Mouse (Mus musculus): ENCODE measurements around the gene Lrrfip2. TPM values are rescaled to one million over a fixed set of nuclear protein-coding genes. Genes with fewer than 3 reads are reported as not detected.

The Lrrfip2 gene
- polyA plus RNA-seq, 1 experiment from 2014 or later = 50.7 TPM

DNA sequence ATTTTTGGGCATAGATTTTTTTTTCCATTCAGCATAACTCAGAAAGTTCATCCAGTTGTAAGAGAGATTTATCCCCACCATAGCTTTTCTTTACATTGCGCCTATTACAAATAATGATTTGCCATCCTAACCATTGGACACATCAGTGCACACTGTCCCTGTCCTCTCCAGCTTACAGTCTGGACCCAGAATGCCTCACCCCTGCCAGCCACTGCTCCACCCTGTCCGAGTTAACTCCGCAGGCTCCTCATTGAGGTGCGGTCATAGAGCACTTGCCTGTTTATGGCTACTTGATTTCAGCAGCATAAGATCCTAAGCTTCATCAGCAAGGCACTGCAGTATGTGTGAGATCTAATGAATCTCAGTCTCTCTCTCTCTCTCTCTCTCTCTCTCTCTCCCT lies 93.0 kb downstream of the Lrrfip2 start:
- Histone ChIP-seq H3K4me2 (ENCODE audit: low read length) (no peak overlapping the region), H3K4me3 (replicated peaks; ENCODE audit: low read depth, low read length) (no peak overlapping the region), H3K4me1 (ENCODE audit: control insufficient read depth, insufficient read depth, low read length) (no peaks in the 10 kb centered on the region), H3K9me3 (ENCODE audit: control insufficient read depth, low read length) (no peaks in the 10 kb centered on the region), H3K36me3 (ENCODE audit: control insufficient read depth, insufficient read depth, low read length) (peaks cover 42% of the 10 kb centered on the region), H3K27ac (replicated peaks; ENCODE audit: low read depth, low read length) (no peak overlapping the region), H3K9ac (replicated peaks; ENCODE audit: low read length) (no peak overlapping the region), H3K27me3 (ENCODE audit: control insufficient read depth, insufficient read depth, low read length) (no peaks in the 10 kb centered on the region)
- ATAC-seq (ENCODE audit: low FRiP score, low TSS enrichment) (no peak), DNase-seq (no peak)
- WGBS = 92% methylated on average over 4 of the region's 4 CpGs

DNA sequence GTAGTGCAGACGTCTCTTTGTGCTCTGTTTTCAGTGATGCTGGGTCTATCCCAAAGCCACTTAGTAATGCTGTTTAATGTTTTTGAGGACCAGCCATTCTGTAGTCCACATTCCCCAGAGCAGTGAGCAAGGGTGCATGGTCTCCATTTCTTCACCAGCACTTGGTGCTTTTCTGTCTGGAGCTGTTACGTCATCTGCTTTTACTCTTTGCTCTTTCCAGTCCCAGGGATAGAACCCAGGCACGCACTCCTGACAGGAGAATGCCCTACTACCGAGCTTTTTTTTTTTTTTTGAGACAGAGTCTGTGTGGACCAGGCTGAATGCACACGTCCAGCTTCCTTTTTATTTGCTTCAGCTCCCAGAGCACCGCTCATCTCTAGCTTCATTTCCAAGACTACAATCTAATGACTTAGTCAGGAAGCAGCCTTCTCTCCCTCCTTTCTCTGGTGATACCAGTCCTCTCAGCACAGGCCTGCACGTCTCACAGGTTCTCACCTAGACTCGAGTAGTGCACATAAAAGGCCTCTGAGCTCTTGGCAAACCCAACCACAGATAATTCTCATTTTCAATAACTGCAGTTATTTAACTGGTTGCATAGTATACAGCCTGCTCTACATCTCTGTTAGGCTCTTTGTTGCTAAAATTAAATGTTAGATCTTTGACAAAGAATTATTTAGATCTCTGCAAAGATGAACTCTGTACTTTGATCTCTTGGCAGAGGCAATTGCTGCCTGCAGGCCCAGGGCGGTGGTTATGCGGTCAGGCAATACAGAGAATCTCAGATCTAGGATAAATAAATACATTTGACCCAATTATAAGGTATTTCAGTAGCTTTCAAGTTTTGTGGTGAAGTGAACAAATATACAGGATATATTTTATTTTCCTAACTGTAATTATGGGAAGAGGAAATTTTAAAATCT lies 94.0 kb downstream of the Lrrfip2 start:
- peaks cover 45% of the 10 kb centered on the region for H3K36me3 ChIP-seq (ENCODE audit: control insufficient read depth, insufficient read depth, low read length)
- WGBS = 88% methylated on average over 10 of the region's 10 CpGs
- no peak overlapping the region for H3K4me3 ChIP-seq (replicated peaks; ENCODE audit: low read depth, low read length)
- no peak overlapping the region for H3K27ac ChIP-seq (replicated peaks; ENCODE audit: low read depth, low read length)
- no peaks in the 10 kb centered on the region for H3K27me3 ChIP-seq (ENCODE audit: control insufficient read depth, insufficient read depth, low read length)
- no peaks in the 10 kb centered on the region for H3K4me1 ChIP-seq (ENCODE audit: control insufficient read depth, insufficient read depth, low read length)
- H3K9ac ChIP-seq (replicated peaks; ENCODE audit: low read length) = no peak overlapping the region
- DNase-seq = no peak
- no peak overlapping the region for H3K4me2 ChIP-seq (ENCODE audit: low read length)
- H3K9me3 ChIP-seq (ENCODE audit: control insufficient read depth, low read length) = no peaks in the 10 kb centered on the region
- no peak for ATAC-seq (ENCODE audit: low FRiP score, low TSS enrichment)

DNA sequence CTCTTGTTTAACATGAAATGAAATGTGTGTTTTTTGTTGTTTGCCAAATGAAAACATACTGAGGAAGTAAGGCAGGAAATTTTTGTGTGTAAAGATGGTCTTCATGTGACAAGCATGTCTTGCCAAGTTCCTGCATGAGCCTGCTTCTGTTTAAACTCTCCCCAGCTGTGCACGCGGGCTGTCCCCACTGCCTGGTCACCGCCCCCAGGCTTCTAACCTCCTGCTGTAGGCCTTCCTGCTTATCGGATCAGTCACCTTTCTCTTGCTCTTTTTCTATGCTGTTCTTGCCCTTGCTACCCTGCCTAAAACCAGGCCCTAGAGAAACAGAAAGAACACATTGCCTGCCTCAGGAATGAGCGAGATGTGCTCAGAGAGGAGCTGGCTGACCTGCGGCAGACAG lies 96.1 kb downstream of the Lrrfip2 start:
- DNase-seq (no peak), ATAC-seq (ENCODE audit: low FRiP score, low TSS enrichment) (no peak)
- 84% methylated on average over 6 of the region's 6 CpGs for WGBS

DNA sequence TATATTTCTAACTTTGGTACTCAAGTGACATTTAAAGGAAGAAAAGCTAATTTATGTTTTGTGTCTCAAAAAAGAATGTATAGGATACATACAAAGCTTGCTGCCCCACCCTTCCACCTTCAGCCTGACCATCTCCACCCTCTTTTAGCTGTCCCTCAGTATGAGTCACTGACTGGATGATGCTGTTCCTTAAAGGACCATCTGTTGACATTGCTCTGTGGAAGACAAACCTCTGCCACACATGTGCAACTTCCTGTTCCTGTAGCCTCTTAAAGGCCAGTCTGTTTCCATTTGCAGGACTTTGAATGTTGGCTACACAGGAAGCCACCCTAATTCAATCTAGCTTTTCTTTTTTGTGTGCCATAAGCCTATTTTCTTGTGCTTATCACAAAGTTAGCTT lies 99.0 kb downstream of the Lrrfip2 start:
- no peak overlapping the region for H3K9ac ChIP-seq (replicated peaks; ENCODE audit: low read length)
- ATAC-seq (ENCODE audit: low FRiP score, low TSS enrichment) (no peak), DNase-seq (no peak)
- H3K4me3 ChIP-seq (replicated peaks; ENCODE audit: low read depth, low read length) = no peak overlapping the region
- no peaks in the 10 kb centered on the region for H3K27me3 ChIP-seq (ENCODE audit: control insufficient read depth, insufficient read depth, low read length)
- H3K27ac ChIP-seq (replicated peaks; ENCODE audit: low read depth, low read length) = no peak overlapping the region
- no peaks in the 10 kb centered on the region for H3K4me1 ChIP-seq (ENCODE audit: control insufficient read depth, insufficient read depth, low read length)
- H3K9me3 ChIP-seq (ENCODE audit: control insufficient read depth, low read length) = no peaks in the 10 kb centered on the region
- H3K4me2 ChIP-seq (ENCODE audit: low read length) = no peak overlapping the region
- H3K36me3 ChIP-seq (ENCODE audit: control insufficient read depth, insufficient read depth, low read length) = peaks cover 63% of the 10 kb centered on the region

More for the DNA sequence above, 96.1 kb downstream of the Lrrfip2 start:
- Histone ChIP-seq H3K4me3 (replicated peaks; ENCODE audit: low read depth, low read length) (no peak overlapping the region), H3K27me3 (ENCODE audit: control insufficient read depth, insufficient read depth, low read length) (no peaks in the 10 kb centered on the region), H3K9ac (replicated peaks; ENCODE audit: low read length) (no peak overlapping the region), H3K27ac (replicated peaks; ENCODE audit: low read depth, low read length) (no peak overlapping the region), H3K4me1 (ENCODE audit: control insufficient read depth, insufficient read depth, low read length) (no peaks in the 10 kb centered on the region), H3K9me3 (ENCODE audit: control insufficient read depth, low read length) (no peaks in the 10 kb centered on the region), H3K4me2 (ENCODE audit: low read length) (no peak overlapping the region), H3K36me3 (ENCODE audit: control insufficient read depth, insufficient read depth, low read length) (peaks cover 44% of the 10 kb centered on the region)

DNA sequence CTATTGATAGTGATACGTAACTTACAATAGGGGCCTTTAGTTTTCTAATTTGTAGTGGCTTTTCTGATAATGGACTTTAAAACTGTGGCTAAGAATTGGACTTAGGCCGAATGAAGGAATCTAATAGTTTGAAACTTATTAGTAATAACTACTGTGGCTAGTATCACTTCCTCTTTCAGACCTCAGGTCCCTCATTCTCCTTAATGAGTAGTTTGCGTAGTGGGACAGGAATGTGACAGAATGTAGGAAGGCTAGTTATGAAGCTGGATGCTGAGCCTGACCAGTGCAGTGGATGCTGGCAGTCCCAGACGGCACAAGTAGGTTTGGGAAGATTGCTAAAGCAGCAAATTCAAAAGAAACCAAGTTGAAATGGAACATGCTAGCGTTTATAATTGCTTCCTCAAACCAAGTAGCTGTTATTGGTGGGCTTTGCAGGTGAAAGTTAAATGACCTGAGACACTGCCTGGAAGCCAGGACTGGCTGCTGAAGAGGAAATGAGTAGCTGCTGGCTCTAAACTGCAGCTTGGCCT lies 103.2 kb downstream of the Lrrfip2 start:
- no peak overlapping the region for H3K9ac ChIP-seq (replicated peaks; ENCODE audit: low read length)
- no peak overlapping the region for H3K4me2 ChIP-seq (ENCODE audit: low read length)
- H3K27ac ChIP-seq (replicated peaks; ENCODE audit: low read depth, low read length) = no peak overlapping the region
- no peaks in the 10 kb centered on the region for H3K4me1 ChIP-seq (ENCODE audit: control insufficient read depth, insufficient read depth, low read length)
- H3K27me3 ChIP-seq (ENCODE audit: control insufficient read depth, insufficient read depth, low read length) = no peaks in the 10 kb centered on the region
- ATAC-seq (ENCODE audit: low FRiP score, low TSS enrichment) (no peak), DNase-seq (no peak)
- no peak overlapping the region for H3K4me3 ChIP-seq (replicated peaks; ENCODE audit: low read depth, low read length)
- 98% methylated on average over 5 of the region's 5 CpGs for WGBS
- no peaks in the 10 kb centered on the region for H3K9me3 ChIP-seq (ENCODE audit: control insufficient read depth, low read length)
- peaks cover 75% of the 10 kb centered on the region for H3K36me3 ChIP-seq (ENCODE audit: control insufficient read depth, insufficient read depth, low read length)

DNA sequence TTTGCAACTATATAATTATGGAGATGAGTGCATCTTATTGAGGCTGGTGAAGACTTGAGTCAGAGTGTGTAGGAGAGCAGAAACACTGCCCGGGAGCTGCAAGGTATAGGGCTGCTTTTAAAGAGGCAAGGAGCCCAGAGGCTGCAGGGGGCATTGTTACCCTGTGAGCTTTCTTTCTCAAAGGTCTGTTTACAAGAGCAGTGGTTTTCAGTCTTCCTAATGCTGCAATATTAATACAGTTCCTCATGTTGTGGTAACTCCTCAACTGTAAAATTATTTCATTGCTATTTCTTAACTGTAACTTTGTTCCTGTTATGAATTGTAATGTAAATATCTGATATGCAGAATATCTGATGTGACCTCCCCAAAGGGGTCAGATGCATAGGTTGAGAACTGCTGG lies 104.2 kb downstream of the Lrrfip2 start:
- Histone ChIP-seq H3K4me3 (replicated peaks; ENCODE audit: low read depth, low read length) (no peak overlapping the region), H3K27ac (replicated peaks; ENCODE audit: low read depth, low read length) (no peak overlapping the region), H3K27me3 (ENCODE audit: control insufficient read depth, insufficient read depth, low read length) (no peaks in the 10 kb centered on the region), H3K36me3 (ENCODE audit: control insufficient read depth, insufficient read depth, low read length) (peaks cover 76% of the 10 kb centered on the region), H3K9ac (replicated peaks; ENCODE audit: low read length) (no peak overlapping the region), H3K9me3 (ENCODE audit: control insufficient read depth, low read length) (no peaks in the 10 kb centered on the region), H3K4me2 (ENCODE audit: low read length) (no peak overlapping the region), H3K4me1 (ENCODE audit: control insufficient read depth, insufficient read depth, low read length) (no peaks in the 10 kb centered on the region)
- DNase-seq = no peak
- 91% methylated on average over 1 of the region's 1 CpGs for WGBS
- ATAC-seq (ENCODE audit: low FRiP score, low TSS enrichment) = no peak

DNA sequence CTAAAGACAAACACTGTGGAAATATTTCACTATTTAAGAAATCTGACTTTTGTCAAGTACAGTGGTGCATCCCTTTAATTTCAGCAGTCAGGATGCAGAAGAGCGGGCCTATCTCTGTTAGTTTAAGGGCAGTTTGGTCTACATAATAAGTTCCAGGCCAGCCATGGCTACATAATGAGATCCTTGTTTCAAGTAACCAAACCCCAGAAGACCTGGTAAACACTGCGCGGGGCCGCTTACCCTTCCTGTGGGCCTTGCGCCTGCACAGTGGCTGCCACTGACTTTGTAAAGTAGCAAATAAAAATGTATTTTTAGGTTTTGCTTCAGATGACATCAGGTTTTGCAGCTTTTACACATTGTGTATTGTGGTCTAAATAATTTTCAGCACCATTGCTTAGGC lies 106.0 kb downstream of the Lrrfip2 start:
- WGBS = 94% methylated on average over 5 of the region's 5 CpGs
- Histone ChIP-seq H3K9ac (replicated peaks; ENCODE audit: low read length) (no peak overlapping the region), H3K9me3 (ENCODE audit: control insufficient read depth, low read length) (no peaks in the 10 kb centered on the region), H3K36me3 (ENCODE audit: control insufficient read depth, insufficient read depth, low read length) (peaks cover 87% of the 10 kb centered on the region), H3K4me1 (ENCODE audit: control insufficient read depth, insufficient read depth, low read length) (no peaks in the 10 kb centered on the region), H3K4me2 (ENCODE audit: low read length) (no peak overlapping the region), H3K27me3 (ENCODE audit: control insufficient read depth, insufficient read depth, low read length) (no peaks in the 10 kb centered on the region), H3K4me3 (replicated peaks; ENCODE audit: low read depth, low read length) (no peak overlapping the region), H3K27ac (replicated peaks; ENCODE audit: low read depth, low read length) (no peak overlapping the region)
- DNase-seq (no peak), ATAC-seq (ENCODE audit: low FRiP score, low TSS enrichment) (no peak)

DNA sequence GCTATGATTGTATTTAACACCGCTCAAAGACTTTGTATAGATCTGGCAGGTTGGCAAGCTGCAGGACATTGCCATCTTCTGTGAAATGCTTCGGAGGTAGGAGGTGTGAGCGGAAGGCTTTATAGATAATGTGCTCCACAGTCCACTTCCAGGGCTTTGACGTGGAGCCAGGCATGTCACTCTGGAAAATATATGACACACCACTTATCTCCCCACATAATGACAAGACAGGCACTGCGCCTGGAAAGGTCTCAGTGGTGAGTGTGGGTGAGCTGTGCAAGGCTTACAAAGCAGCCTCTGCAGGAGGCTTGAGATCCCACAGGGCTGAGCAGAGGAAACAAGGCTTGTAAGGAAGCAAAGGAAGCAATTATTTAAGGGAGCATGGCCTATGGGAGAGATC lies 111.1 kb downstream of the Lrrfip2 start:
- H3K9me3 ChIP-seq (ENCODE audit: control insufficient read depth, low read length) = no peaks in the 10 kb centered on the region
- peaks cover 93% of the 10 kb centered on the region for H3K36me3 ChIP-seq (ENCODE audit: control insufficient read depth, insufficient read depth, low read length)
- no peak overlapping the region for H3K27ac ChIP-seq (replicated peaks; ENCODE audit: low read depth, low read length)
- H3K4me1 ChIP-seq (ENCODE audit: control insufficient read depth, insufficient read depth, low read length) = no peaks in the 10 kb centered on the region
- H3K4me3 ChIP-seq (replicated peaks; ENCODE audit: low read depth, low read length) = no peak overlapping the region
- ATAC-seq (ENCODE audit: low FRiP score, low TSS enrichment) (no peak), DNase-seq (no peak)
- no peak overlapping the region for H3K9ac ChIP-seq (replicated peaks; ENCODE audit: low read length)
- 94% methylated on average over 5 of the region's 5 CpGs for WGBS
- no peak overlapping the region for H3K4me2 ChIP-seq (ENCODE audit: low read length)
- no peaks in the 10 kb centered on the region for H3K27me3 ChIP-seq (ENCODE audit: control insufficient read depth, insufficient read depth, low read length)

DNA sequence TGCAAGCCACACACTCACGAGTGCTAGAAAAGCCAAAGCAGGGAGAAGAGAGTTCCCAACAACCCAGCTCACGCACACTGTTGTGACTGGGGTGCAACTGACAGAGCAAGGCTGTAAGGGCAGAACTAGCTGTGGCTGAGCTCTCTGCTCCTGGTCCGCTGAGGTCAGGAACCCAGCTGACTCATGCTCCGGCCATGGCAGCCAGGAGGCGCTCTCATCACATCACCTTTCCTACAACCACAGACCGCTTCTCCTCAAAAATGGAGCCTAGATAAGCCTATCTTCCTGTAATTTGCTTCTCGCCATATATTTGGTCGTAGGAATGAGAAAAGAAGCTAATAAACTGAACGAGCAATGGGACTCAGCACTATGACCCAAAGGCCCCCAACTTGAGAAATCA lies 117.3 kb downstream of the Lrrfip2 start:
- WGBS = 93% methylated on average over 9 of the region's 9 CpGs
- no peak overlapping the region for H3K9ac ChIP-seq (replicated peaks; ENCODE audit: low read length)
- H3K27ac ChIP-seq (replicated peaks; ENCODE audit: low read depth, low read length) = no peak overlapping the region
- no peaks in the 10 kb centered on the region for H3K27me3 ChIP-seq (ENCODE audit: control insufficient read depth, insufficient read depth, low read length)
- peaks cover 85% of the 10 kb centered on the region for H3K36me3 ChIP-seq (ENCODE audit: control insufficient read depth, insufficient read depth, low read length)
- no peaks in the 10 kb centered on the region for H3K9me3 ChIP-seq (ENCODE audit: control insufficient read depth, low read length)
- H3K4me1 ChIP-seq (ENCODE audit: control insufficient read depth, insufficient read depth, low read length) = no peaks in the 10 kb centered on the region
- ATAC-seq (ENCODE audit: low FRiP score, low TSS enrichment) (no peak), DNase-seq (no peak)
- H3K4me2 ChIP-seq (ENCODE audit: low read length) = no peak overlapping the region
- H3K4me3 ChIP-seq (replicated peaks; ENCODE audit: low read depth, low read length) = no peak overlapping the region

All from midbrain, embryonic 14.5 days (tissue).